Mouse (Mus musculus): ENCODE measurements around the gene Bcl11b.

DNA sequence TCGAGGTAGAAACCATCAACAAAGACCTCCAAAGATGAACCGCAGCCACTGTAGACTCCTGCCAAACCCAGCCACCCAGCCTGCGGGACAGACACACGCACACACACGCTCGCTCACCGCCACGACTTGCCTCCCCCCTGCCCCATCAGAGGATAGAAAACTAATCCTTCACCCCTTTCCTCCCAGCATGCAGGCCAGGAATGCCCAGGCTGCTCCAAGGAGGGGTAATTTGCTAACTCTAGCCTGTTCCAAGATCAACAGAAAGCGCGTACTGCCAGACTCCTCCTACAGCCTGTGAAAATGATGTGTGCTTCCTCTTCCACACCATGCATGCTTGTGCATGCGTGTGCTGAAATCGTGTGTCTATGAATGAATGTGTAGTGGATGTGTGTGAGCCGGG, 122.7 kb downstream of the Bcl11b start:
- TF ChIP-seq CTCF (IDR thresholded peaks at IDR 0.05; ENCODE audit: extremely low read depth, insufficient read depth, insufficient read length, insufficient replicate concordance) (no peak), POLR2A (IDR thresholded peaks at IDR 0.05; ENCODE audit: low read depth, low read length) (no peak)

Measured in spleen, adult 2 months (tissue).